Mouse (Mus musculus) megakaryocyte-erythroid progenitor cell, adult 5-6 weeks (primary cell): ENCODE data around the gene Lsm14b. TPM values are rescaled to one million over a fixed set of nuclear protein-coding genes. Genes with fewer than 3 reads are reported as not detected.

Experiments used
- ATAC-seq: replicated peaks from 2 replicates; pipeline ENCODE4 v1.8.0; 2016; ENCODE audit warnings: mild to moderate bottlenecking, inconsistent platforms; ENCODE audit not compliant: severe bottlenecking, poor library complexity, low FRiP score, low TSS enrichment
- total RNA-seq, 2 experiments: library from RNA; stranded (forward) in 1 of 2; stranded (reverse) in 1 of 2; fragments of 200-1000, 215-1000 nt in 1 of 2; fragments of >200 nt in 1 of 2; fragmentation: Nextera tagmentation in 1 of 2; gene quantifications; 2 replicates each; pipeline ENCODE4 v1.2.3; 2014 to 2017

Lsm14b gene
- total RNA-seq (2014; fragmentation: Nextera tagmentation) (14.9 and 28.0 TPM in 2 replicates), total RNA-seq (2017) (25.1 and 44.2 TPM in 2 replicates)

- peak; percentile 75 for ATAC-seq
These were observed at the start of gene Lsm14b for GRCm38 (mm10) chr2:180024401-180025098. TSS of gene Lsm14b (plus strand) at chr2:180024987.

- no peak for ATAC-seq
These were observed 48.9 kb upstream of the Lsm14b start for GRCm38 (mm10) chr2:179975851-179976250.

- ATAC-seq = no peak
These were observed 48.5 kb upstream of the Lsm14b start for GRCm38 (mm10) chr2:179976295-179976627.

- ATAC-seq = peak; percentile 74
These were observed 48.0 kb upstream of the Lsm14b start, which contains the start of gene Taf4 for GRCm38 (mm10) chr2:179976628-179977343. TSS of gene Taf4 (minus strand) at chr2:179976646.

GRCm38 (mm10) chr2:179977344-179978025 is 47.3 kb upstream of the Lsm14b start:
- no peak for ATAC-seq

- no peak for ATAC-seq
These were observed 46.5 kb upstream of the Lsm14b start for GRCm38 (mm10) chr2:179978250-179978649.

GRCm38 (mm10) chr2:179979836-179980235 is 45.0 kb upstream of the Lsm14b start:
- ATAC-seq = no peak

GRCm38 (mm10) chr2:179980616-179981015 is 44.2 kb upstream of the Lsm14b start:
- ATAC-seq = no peak

GRCm38 (mm10) chr2:179982715-179983114 is 42.1 kb upstream of the Lsm14b start:
- no peak for ATAC-seq

- no peak for ATAC-seq
These were observed 40.0 kb upstream of the Lsm14b start for GRCm38 (mm10) chr2:179984830-179985229.

- no peak for ATAC-seq
These were observed 39.1 kb upstream of the Lsm14b start for GRCm38 (mm10) chr2:179985695-179986094.

GRCm38 (mm10) chr2:179986437-179987022 is 38.3 kb upstream of the Lsm14b start:
- ATAC-seq = no peak

- ATAC-seq = no peak
These were observed 35.7 kb upstream of the Lsm14b start for GRCm38 (mm10) chr2:179989098-179989497.

- ATAC-seq = no peak
These were observed 31.7 kb upstream of the Lsm14b start for GRCm38 (mm10) chr2:179993071-179993470.

- no peak for ATAC-seq
These were observed 26.4 kb upstream of the Lsm14b start for GRCm38 (mm10) chr2:179998431-179998830.

- ATAC-seq = no peak
These were observed 23.2 kb upstream of the Lsm14b start for GRCm38 (mm10) chr2:180001635-180002034.

GRCm38 (mm10) chr2:180005656-180006351 is 19.0 kb upstream of the Lsm14b start:
- no peak for ATAC-seq

GRCm38 (mm10) chr2:180006352-180007017 is 18.3 kb upstream of the Lsm14b start:
- no peak for ATAC-seq

GRCm38 (mm10) chr2:180010686-180011085 is 14.1 kb upstream of the Lsm14b start:
- no peak for ATAC-seq
